Mouse (Mus musculus): ENCODE measurements around the gene Gm11634. TPM values are rescaled to one million over a fixed set of nuclear protein-coding genes. Genes with fewer than 3 reads are reported as not detected.
"Not testable (repeated sequence)": the region's sequence is repeated elsewhere in the genome, so short reads cannot be mapped to it uniquely, and the experiment has no call there.

Gene Gm11634
- polyA plus RNA-seq, 1 experiment from 2014 or later: 0.37 TPM

- H3K4me2 ChIP-seq (replicated peaks; ENCODE audit: low read depth): no peak overlapping the region
- no peak for TF ChIP-seq CTCF (IDR thresholded peaks at IDR 0.05; ENCODE audit: low read depth)
- 24% methylated on average over 18 of the region's 18 CpGs for WGBS
- ATAC-seq: peak; percentile 17; the same call in 1 of the 2 replicates
- H3K36me3 ChIP-seq (ENCODE audit: control insufficient read depth, insufficient read depth): no peaks in the 10 kb centered on the region
- H3K4me3 ChIP-seq (ENCODE audit: low read depth, low read length): no peak overlapping the region
- H3K27me3 ChIP-seq (replicated peaks; ENCODE audit: control insufficient read depth, insufficient read depth, low read length): no peaks in the 10 kb centered on the region
- no peaks in the 10 kb centered on the region for H3K9me3 ChIP-seq (ENCODE audit: control insufficient read depth)
- H3K9ac ChIP-seq (ENCODE audit: low read depth, low read length): no peak overlapping the region
- no peaks in the 10 kb centered on the region for H3K4me1 ChIP-seq (replicated peaks; ENCODE audit: control insufficient read depth, insufficient read depth, low read length)
- H3K27ac ChIP-seq (ENCODE audit: low read depth, low read length): no peak overlapping the region
Observed at GRCm38 (mm10) chr11:101616948-101617767, 18.1 kb upstream of the Gm11634 start.

DNA sequence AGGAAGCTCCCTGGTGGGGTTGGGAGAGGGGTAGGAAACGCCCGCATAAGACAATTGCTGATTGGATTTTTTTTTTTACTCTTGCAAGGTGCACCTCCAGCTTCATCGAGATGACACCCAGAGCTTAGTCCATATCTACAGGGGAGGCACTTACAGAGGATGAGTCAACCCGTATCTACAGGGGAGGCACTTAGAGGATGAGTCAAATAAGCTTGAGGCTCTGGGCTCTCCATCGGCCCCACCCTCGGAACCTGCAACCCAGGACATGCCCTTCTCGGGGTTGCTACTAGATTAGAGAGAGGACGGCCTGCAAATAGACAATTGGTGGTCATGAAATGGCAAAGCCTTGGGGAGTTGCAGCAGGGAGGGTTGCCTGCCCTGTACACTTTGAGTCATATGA, 17.0 kb upstream of the Gm11634 start:
- no peak for ATAC-seq
- H3K4me3 ChIP-seq (ENCODE audit: low read depth, low read length): no peak overlapping the region
- H3K4me1 ChIP-seq (replicated peaks; ENCODE audit: control insufficient read depth, insufficient read depth, low read length): no peaks in the 10 kb centered on the region
- H3K9ac ChIP-seq (ENCODE audit: low read depth, low read length): no peak overlapping the region
- 88% methylated on average over 8 of the region's 8 CpGs for WGBS
- H3K9me3 ChIP-seq (ENCODE audit: control insufficient read depth): no peaks in the 10 kb centered on the region
- no peak for TF ChIP-seq CTCF (IDR thresholded peaks at IDR 0.05; ENCODE audit: low read depth)
- no peak overlapping the region for H3K4me2 ChIP-seq (replicated peaks; ENCODE audit: low read depth)
- no peaks in the 10 kb centered on the region for H3K27me3 ChIP-seq (replicated peaks; ENCODE audit: control insufficient read depth, insufficient read depth, low read length)
- H3K36me3 ChIP-seq (ENCODE audit: control insufficient read depth, insufficient read depth): no peaks in the 10 kb centered on the region
- no peak overlapping the region for H3K27ac ChIP-seq (ENCODE audit: low read depth, low read length)

- Histone ChIP-seq H3K9ac (ENCODE audit: low read depth, low read length) (no peak overlapping the region), H3K27ac (ENCODE audit: low read depth, low read length) (no peak overlapping the region), H3K36me3 (ENCODE audit: control insufficient read depth, insufficient read depth) (no peaks in the 10 kb centered on the region), H3K27me3 (replicated peaks; ENCODE audit: control insufficient read depth, insufficient read depth, low read length) (no peaks in the 10 kb centered on the region), H3K9me3 (ENCODE audit: control insufficient read depth) (no peaks in the 10 kb centered on the region), H3K4me2 (replicated peaks; ENCODE audit: low read depth) (no peak overlapping the region), H3K4me1 (replicated peaks; ENCODE audit: control insufficient read depth, insufficient read depth, low read length) (no peaks in the 10 kb centered on the region; the same call in 1 of the 2 replicates), H3K4me3 (ENCODE audit: low read depth, low read length) (no peak overlapping the region)
- no peak for TF ChIP-seq CTCF (IDR thresholded peaks at IDR 0.05; ENCODE audit: low read depth)
- ATAC-seq: no peak
- 80% methylated on average over 6 of the region's 6 CpGs for WGBS
Observed at GRCm38 (mm10) chr11:101615380-101615779, 16.3 kb upstream of the Gm11634 start.

DNA sequence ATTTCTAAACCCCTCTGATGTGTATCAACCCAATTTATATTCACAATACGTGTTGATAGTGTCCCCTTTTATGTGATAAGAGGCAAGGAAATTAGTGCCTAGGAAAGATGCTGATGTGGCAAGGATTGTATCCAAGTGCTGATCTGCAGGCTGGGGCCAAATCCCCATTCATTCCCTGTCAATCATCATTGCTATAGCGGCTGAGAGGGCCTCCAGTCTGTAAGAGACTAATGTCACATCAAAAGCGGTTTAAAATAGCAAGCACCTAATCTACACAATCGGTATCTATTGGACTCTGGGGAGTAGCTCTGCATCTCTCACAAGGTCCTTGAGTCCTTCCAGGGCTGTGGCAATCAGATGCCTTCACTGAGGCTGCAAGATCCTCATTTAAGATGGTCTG, 15.1 kb upstream of the Gm11634 start:
- Histone ChIP-seq H3K4me2 (replicated peaks; ENCODE audit: low read depth) (no peak overlapping the region), H3K4me3 (ENCODE audit: low read depth, low read length) (no peak overlapping the region), H3K9me3 (ENCODE audit: control insufficient read depth) (no peaks in the 10 kb centered on the region), H3K36me3 (ENCODE audit: control insufficient read depth, insufficient read depth) (no peaks in the 10 kb centered on the region), H3K27me3 (replicated peaks; ENCODE audit: control insufficient read depth, insufficient read depth, low read length) (no peaks in the 10 kb centered on the region), H3K27ac (ENCODE audit: low read depth, low read length) (no peak overlapping the region), H3K4me1 (replicated peaks; ENCODE audit: control insufficient read depth, insufficient read depth, low read length) (no peaks in the 10 kb centered on the region; the same call in none of the 2 replicates), H3K9ac (ENCODE audit: low read depth, low read length) (no peak overlapping the region)
- 60% methylated on average over 4 of the region's 4 CpGs for WGBS
- no peak for ATAC-seq
- no peak for TF ChIP-seq CTCF (IDR thresholded peaks at IDR 0.05; ENCODE audit: low read depth)

- Histone ChIP-seq H3K27me3 (replicated peaks; ENCODE audit: control insufficient read depth, insufficient read depth, low read length) (no peaks in the 10 kb centered on the region), H3K4me1 (replicated peaks; ENCODE audit: control insufficient read depth, insufficient read depth, low read length) (no peaks in the 10 kb centered on the region; the same call in none of the 2 replicates), H3K9me3 (ENCODE audit: control insufficient read depth) (no peaks in the 10 kb centered on the region), H3K36me3 (ENCODE audit: control insufficient read depth, insufficient read depth) (no peaks in the 10 kb centered on the region), H3K4me3 (ENCODE audit: low read depth, low read length) (no peak overlapping the region), H3K4me2 (replicated peaks; ENCODE audit: low read depth) (no peak overlapping the region), H3K9ac (ENCODE audit: low read depth, low read length) (no peak overlapping the region), H3K27ac (ENCODE audit: low read depth, low read length) (no peak overlapping the region)
- no peak for TF ChIP-seq CTCF (IDR thresholded peaks at IDR 0.05; ENCODE audit: low read depth)
- no peak for ATAC-seq
- WGBS: 77% methylated on average over 6 of the region's 6 CpGs
Observed at GRCm38 (mm10) chr11:101613596-101613995, 14.5 kb upstream of the Gm11634 start.

GRCm38 (mm10) chr11:101610445-101610844, 11.4 kb upstream of the Gm11634 start:
- ATAC-seq: peak; percentile 37; the same call in 1 of the 2 replicates
- TF ChIP-seq CTCF (IDR thresholded peaks at IDR 0.05; ENCODE audit: low read depth): no peak
- WGBS: 9% methylated on average over 11 of the region's 11 CpGs
- H3K4me2 ChIP-seq (replicated peaks; ENCODE audit: low read depth): no peak overlapping the region
- H3K4me1 ChIP-seq (replicated peaks; ENCODE audit: control insufficient read depth, insufficient read depth, low read length): no peaks in the 10 kb centered on the region; the same call in none of the 2 replicates
- H3K27ac ChIP-seq (ENCODE audit: low read depth, low read length): no peak overlapping the region
- no peak overlapping the region for H3K9ac ChIP-seq (ENCODE audit: low read depth, low read length)
- H3K9me3 ChIP-seq (ENCODE audit: control insufficient read depth): no peaks in the 10 kb centered on the region
- H3K36me3 ChIP-seq (ENCODE audit: control insufficient read depth, insufficient read depth): no peaks in the 10 kb centered on the region
- H3K27me3 ChIP-seq (replicated peaks; ENCODE audit: control insufficient read depth, insufficient read depth, low read length): no peaks in the 10 kb centered on the region
- H3K4me3 ChIP-seq (ENCODE audit: low read depth, low read length): no peak overlapping the region

- not testable (repeated sequence) for ATAC-seq; H3K9ac ChIP-seq (ENCODE audit: low read depth, low read length); H3K36me3 ChIP-seq (ENCODE audit: control insufficient read depth, insufficient read depth); H3K27me3 ChIP-seq (replicated peaks; ENCODE audit: control insufficient read depth, insufficient read depth, low read length); H3K4me1 ChIP-seq (replicated peaks; ENCODE audit: control insufficient read depth, insufficient read depth, low read length); H3K9me3 ChIP-seq (ENCODE audit: control insufficient read depth); H3K4me2 ChIP-seq (replicated peaks; ENCODE audit: low read depth); H3K4me3 ChIP-seq (ENCODE audit: low read depth, low read length); H3K27ac ChIP-seq (ENCODE audit: low read depth, low read length)
- WGBS: 92% methylated on average over 4 of the region's 4 CpGs
Observed at GRCm38 (mm10) chr11:101607134-101607533, 8.1 kb upstream of the Gm11634 start.

DNA sequence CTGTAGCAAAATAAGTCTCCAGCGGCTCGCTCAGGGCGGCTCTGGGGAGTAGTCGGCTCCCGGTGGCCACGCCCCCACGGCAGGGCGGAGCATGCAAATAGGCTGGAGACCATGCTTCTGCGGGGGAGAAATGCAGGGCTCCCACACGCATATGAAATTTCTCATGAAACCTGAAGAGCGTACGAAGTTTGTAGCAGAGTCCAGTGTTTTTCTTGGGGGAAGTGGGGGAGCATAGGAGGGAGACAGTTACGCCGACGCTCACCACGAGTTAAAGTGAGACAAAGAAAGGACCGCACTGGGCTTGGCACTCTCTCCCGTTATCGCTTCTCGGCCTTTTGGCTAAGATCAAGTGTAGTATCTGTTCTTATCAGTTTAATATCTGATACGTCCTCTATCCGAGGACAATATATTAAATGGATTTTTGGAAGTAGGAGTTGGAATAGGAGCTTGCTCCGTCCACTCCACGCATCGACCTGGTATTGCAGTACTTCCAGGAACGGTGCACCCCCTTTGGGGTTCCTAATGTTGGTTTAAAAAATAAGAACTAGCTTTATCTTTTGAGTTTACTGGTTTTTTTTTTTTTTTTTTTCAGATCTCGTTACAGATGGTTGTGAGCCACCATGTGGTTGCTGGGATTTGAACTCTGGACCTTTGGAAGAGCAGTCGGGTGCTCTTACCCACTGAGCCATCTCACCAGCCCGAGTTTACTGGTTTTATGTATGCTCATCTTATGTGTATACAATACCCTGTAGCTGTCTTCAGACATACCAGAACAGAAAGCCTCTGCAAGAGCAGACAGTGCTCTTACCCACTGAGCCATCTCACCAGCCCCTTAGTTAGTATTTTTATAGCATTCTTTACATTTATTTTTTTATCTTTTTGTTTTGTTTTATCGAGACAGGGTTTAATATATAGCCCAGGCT, 5.7 kb upstream of the Gm11634 start:
- Histone ChIP-seq H3K4me3 (ENCODE audit: low read depth, low read length) (0 out of 2 replicates have a peak overlapping the region, but pooled peaks have one; percentile 21), H3K4me2 (replicated peaks; ENCODE audit: low read depth) (peak overlapping the region; percentile 58)
- ATAC-seq: peak; percentile 75
- not testable (repeated sequence) for H3K27ac ChIP-seq (ENCODE audit: low read depth, low read length); H3K9ac ChIP-seq (ENCODE audit: low read depth, low read length); H3K27me3 ChIP-seq (replicated peaks; ENCODE audit: control insufficient read depth, insufficient read depth, low read length); H3K9me3 ChIP-seq (ENCODE audit: control insufficient read depth); H3K4me1 ChIP-seq (replicated peaks; ENCODE audit: control insufficient read depth, insufficient read depth, low read length); H3K36me3 ChIP-seq (ENCODE audit: control insufficient read depth, insufficient read depth)
- WGBS: under 1% methylated on average over 29 of the region's 30 CpGs

All from intestine, postnatal 0 days (tissue).